Mouse (Mus musculus) megakaryocyte, embryonic 14.5 days (primary cell): Measurements from ENCODE around the gene Fbxw13. TPM values are rescaled to one million over a fixed set of nuclear protein-coding genes. Genes with fewer than 3 reads are reported as not detected.
"Not testable (repeated sequence)": the region's sequence is repeated elsewhere in the genome, so short reads cannot be mapped to it uniquely, and the experiment has no call there.

Source experiments
- H3K27me3 ChIP-seq: replicated peaks from 2 replicates; pipeline ENCODE3; 2012; ENCODE audit warnings: inconsistent platforms
- H3K36me3 ChIP-seq: replicated peaks from 2 replicates; pipeline ENCODE3; 2012; ENCODE audit warnings: low read length, inconsistent platforms, mixed read lengths
- H3K4me1 ChIP-seq: 2 replicates; pipeline ENCODE4 v1.6.1; 2012; ENCODE audit warnings: inconsistent platforms
- H3K4me3 ChIP-seq: replicated peaks from 2 replicates; pipeline ENCODE3; 2012; ENCODE audit warnings: moderate library complexity, mild to moderate bottlenecking, inconsistent platforms
- H3K9me3 ChIP-seq: 2 replicates; pipeline ENCODE4 v1.6.1; 2012; ENCODE audit warnings: inconsistent platforms
- FLI1 ChIP-seq: IDR thresholded peaks from 2 replicates; pipeline ENCODE4 v1.6.1; 2012; ENCODE audit warnings: low read length, inconsistent platforms, mixed read lengths
- GATA1 ChIP-seq: IDR thresholded peaks from 3 replicates; pipeline ENCODE4 v1.6.1; 2012; ENCODE audit warnings: mixed read lengths, low read length, inconsistent platforms, borderline replicate concordance
- polyA plus RNA-seq: library from polyadenylated mRNA; stranded (reverse); fragments of >175 nt; gene quantifications from 2 replicates; pipeline ENCODE4 v1.2.3, GENCODE M21; 2012; ENCODE audit warnings: low replicate concordance; ENCODE audit not compliant: insufficient read depth

The Fbxw13 gene
- not detected in 2 replicates for polyA plus RNA-seq

GRCm38 (mm10) chr9:109195875-109196274 lies at the start of gene Fbxw13:
Gene Fbxw13, minus strand, starts transcription at chr9:109195975.
- not testable (repeated sequence) for H3K27me3 ChIP-seq, H3K36me3 ChIP-seq, H3K9me3 ChIP-seq, H3K4me3 ChIP-seq, H3K4me1 ChIP-seq

- Histone ChIP-seq H3K4me1 (no peaks in the 10 kb centered on the region), H3K4me3 (no peak within 1 kb of the TSS), H3K27me3 (no peaks in the 10 kb centered on the region), H3K9me3 (no peaks in the 10 kb centered on the region), H3K36me3 (no peaks in the 10 kb centered on the region)
- no peak for TF ChIP-seq GATA1
Measured at GRCm38 (mm10) chr9:109234654-109235053, 38.9 kb upstream of the Fbxw13 start, which contains the start of gene Fbxw20. Gene Fbxw20, minus strand, starts transcription at chr9:109234754.

GRCm38 (mm10) chr9:109218449-109218848 lies 22.7 kb upstream of the Fbxw13 start:
- no peaks in the 10 kb centered on the region for H3K27me3 ChIP-seq
- H3K9me3 ChIP-seq: no peaks in the 10 kb centered on the region
- no peak overlapping the region for H3K4me3 ChIP-seq
- H3K4me1 ChIP-seq: no peaks in the 10 kb centered on the region
- TF ChIP-seq GATA1: no peak
- no peak for TF ChIP-seq FLI1
- no peaks in the 10 kb centered on the region for H3K36me3 ChIP-seq

GRCm38 (mm10) chr9:109201347-109201746 lies 5.6 kb upstream of the Fbxw13 start:
- H3K36me3 ChIP-seq, H3K4me3 ChIP-seq, H3K9me3 ChIP-seq, H3K27me3 ChIP-seq, H3K4me1 ChIP-seq: not testable (repeated sequence)

GRCm38 (mm10) chr9:109200349-109200748 lies 4.6 kb upstream of the Fbxw13 start:
- TF ChIP-seq FLI1 (no peak), GATA1 (no peak)
- Histone ChIP-seq H3K9me3 (no peaks in the 10 kb centered on the region), H3K4me3 (no peak overlapping the region)

GRCm38 (mm10) chr9:109199353-109199752 lies 3.6 kb upstream of the Fbxw13 start:
- no peaks in the 10 kb centered on the region for H3K4me1 ChIP-seq
- TF ChIP-seq GATA1 (no peak), FLI1 (no peak)
- H3K27me3 ChIP-seq: no peaks in the 10 kb centered on the region
- no peak overlapping the region for H3K4me3 ChIP-seq
- no peaks in the 10 kb centered on the region for H3K9me3 ChIP-seq
- no peaks in the 10 kb centered on the region for H3K36me3 ChIP-seq

More at GRCm38 (mm10) chr9:109200349-109200748, 4.6 kb upstream of the Fbxw13 start:
- no peaks in the 10 kb centered on the region for H3K36me3 ChIP-seq
- no peaks in the 10 kb centered on the region for H3K27me3 ChIP-seq
- H3K4me1 ChIP-seq: no peaks in the 10 kb centered on the region

GRCm38 (mm10) chr9:109177208-109177607 lies 18.6 kb downstream of the Fbxw13 start:
- Histone ChIP-seq H3K27me3 (no peaks in the 10 kb centered on the region), H3K4me1 (no peaks in the 10 kb centered on the region), H3K4me3 (no peak overlapping the region), H3K36me3 (no peaks in the 10 kb centered on the region), H3K9me3 (peaks cover 23% of the 10 kb centered on the region)
- TF ChIP-seq GATA1 (no peak), FLI1 (no peak)

GRCm38 (mm10) chr9:109176301-109176700 lies 19.5 kb downstream of the Fbxw13 start:
- Histone ChIP-seq H3K36me3 (no peaks in the 10 kb centered on the region), H3K4me3 (no peak overlapping the region), H3K9me3 (peaks cover 23% of the 10 kb centered on the region), H3K27me3 (no peaks in the 10 kb centered on the region), H3K4me1 (no peaks in the 10 kb centered on the region)
- TF ChIP-seq FLI1 (no peak), GATA1 (no peak)

- TF ChIP-seq GATA1: no peak
- TF ChIP-seq FLI1: no peak
- H3K36me3 ChIP-seq: no peaks in the 10 kb centered on the region
- H3K9me3 ChIP-seq: no peaks in the 10 kb centered on the region
- H3K4me3 ChIP-seq: no peak overlapping the region
- no peaks in the 10 kb centered on the region for H3K4me1 ChIP-seq
- no peaks in the 10 kb centered on the region for H3K27me3 ChIP-seq
Measured at GRCm38 (mm10) chr9:109167316-109167715, 28.5 kb downstream of the Fbxw13 start.

GRCm38 (mm10) chr9:109161941-109162340 lies 33.8 kb downstream of the Fbxw13 start, which contains the start of gene Fbxw21:
Gene Fbxw21, minus strand, starts transcription at chr9:109162041.
- no peak for TF ChIP-seq GATA1
- TF ChIP-seq FLI1: no peak
- Histone ChIP-seq H3K4me1 (no peaks in the 10 kb centered on the region), H3K27me3 (no peaks in the 10 kb centered on the region), H3K9me3 (no peaks in the 10 kb centered on the region), H3K4me3 (no peak within 1 kb of the TSS), H3K36me3 (no peaks in the 10 kb centered on the region)

- not testable (repeated sequence) for H3K4me3 ChIP-seq, H3K4me1 ChIP-seq, H3K36me3 ChIP-seq, H3K27me3 ChIP-seq
- H3K9me3 ChIP-seq: peaks cover 15% of the 10 kb centered on the region
Measured at GRCm38 (mm10) chr9:109140414-109140813, 55.4 kb downstream of the Fbxw13 start.

GRCm38 (mm10) chr9:109130076-109130475 lies 65.7 kb downstream of the Fbxw13 start:
- TF ChIP-seq GATA1 (no peak), FLI1 (no peak)
- H3K9me3 ChIP-seq: no peaks in the 10 kb centered on the region
- no peaks in the 10 kb centered on the region for H3K36me3 ChIP-seq
- no peak overlapping the region for H3K4me3 ChIP-seq
- H3K27me3 ChIP-seq: peaks cover 3% of the 10 kb centered on the region
- no peaks in the 10 kb centered on the region for H3K4me1 ChIP-seq

Other genes with a start within 250 kb of the Fbxw13 start
- 0.36 and 2.2 TPM in 2 replicates for gene Col7a1, start 242.4 kb downstream of the Fbxw13 start, polyA plus RNA-seq
- 0.18 TPM in 1 of 2 replicates, not detected in the other for gene Ucn2, start 210.0 kb downstream of the Fbxw13 start, polyA plus RNA-seq
- gene Pfkfb4, start 204.2 kb downstream of the Fbxw13 start, polyA plus RNA-seq: 2.4 and 5.8 TPM in 2 replicates
- gene Shisa5, start 157.4 kb downstream of the Fbxw13 start, polyA plus RNA-seq: 375 and 575 TPM in 2 replicates
- 25.2 and 49.1 TPM in 2 replicates for gene Trex1, start 136.2 kb downstream of the Fbxw13 start, polyA plus RNA-seq
- gene Atrip, start 121.9 kb downstream of the Fbxw13 start, polyA plus RNA-seq: 2.2 and 2.8 TPM in 2 replicates
- gene Ccdc51, start 113.5 kb downstream of the Fbxw13 start, polyA plus RNA-seq: 3.8 TPM in 1 of 2 replicates, not detected in the other
- gene Tma7, start 113.4 kb downstream of the Fbxw13 start, polyA plus RNA-seq: 28.0 and 687 TPM in 2 replicates
- gene Plxnb1, start 100.6 kb downstream of the Fbxw13 start, polyA plus RNA-seq: not detected in 2 replicates
- gene Fbxw21, start 33.9 kb downstream of the Fbxw13 start, polyA plus RNA-seq: not detected in 2 replicates
- not detected in 2 replicates for gene Fbxw20, start 38.8 kb upstream of the Fbxw13 start, polyA plus RNA-seq
- gene Fbxw14, start 91.7 kb upstream of the Fbxw13 start, polyA plus RNA-seq: not detected in 2 replicates
- gene Fbxw28, start 143.7 kb upstream of the Fbxw13 start, polyA plus RNA-seq: not detected in 2 replicates
- gene Fbxw22, start 208.3 kb upstream of the Fbxw13 start, polyA plus RNA-seq: not detected in 2 replicates